Mouse (Mus musculus): Measurements from ENCODE around the gene Ifng.
A peak's percentile ranks its signal among the peaks of the same experiment; 100 is the strongest.
"Not testable (repeated sequence)": the region's sequence is repeated elsewhere in the genome, so short reads cannot be mapped to it uniquely, and the experiment has no call there.

Gene Ifng

DNA sequence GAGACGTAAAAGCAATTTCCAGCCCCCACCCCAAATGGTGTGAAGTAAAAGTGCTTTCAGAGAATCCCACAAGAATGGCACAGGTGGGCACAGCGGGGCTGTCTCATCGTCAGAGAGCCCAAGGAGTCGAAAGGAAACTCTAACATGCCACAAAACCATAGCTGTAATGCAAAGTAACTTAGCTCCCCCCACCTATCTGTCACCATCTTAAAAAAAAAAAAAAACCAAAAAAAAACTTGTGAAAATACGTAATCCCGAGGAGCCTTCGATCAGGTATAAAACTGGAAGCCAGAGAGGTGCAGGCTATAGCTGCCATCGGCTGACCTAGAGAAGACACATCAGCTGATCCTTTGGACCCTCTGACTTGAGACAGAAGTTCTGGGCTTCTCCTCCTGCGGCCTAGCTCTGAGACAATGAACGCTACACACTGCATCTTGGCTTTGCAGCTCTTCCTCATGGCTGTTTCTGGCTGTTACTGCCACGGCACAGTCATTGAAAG is at the start of gene Ifng:
TSS of gene Ifng (plus strand) at position 305 of the 499 bp plus-strand sequence.
- DNase-seq (ENCODE audit: low spot score in 2 of 2), result no peak

DNA sequence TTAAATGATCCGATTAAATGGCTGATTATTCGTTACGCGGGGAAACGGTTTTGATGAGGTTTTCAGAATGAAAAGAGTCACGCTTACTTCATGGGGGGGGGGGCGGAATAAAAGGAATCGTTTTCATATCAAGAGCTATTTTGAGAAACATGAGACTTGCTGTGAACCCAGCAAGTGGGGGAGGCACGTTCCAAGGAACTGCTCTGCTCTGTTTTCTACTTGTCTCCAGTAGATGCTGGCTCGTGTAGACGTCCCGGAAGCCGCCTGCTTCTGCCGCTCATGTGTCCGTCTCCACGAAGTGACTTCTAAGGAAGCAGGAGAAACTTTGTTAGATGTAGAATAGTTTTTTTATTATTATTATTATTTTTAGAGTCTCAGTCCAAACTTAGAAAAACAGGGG is 40.9 kb upstream of the Ifng start:
- DNase-seq (ENCODE audit: low spot score in 2 of 2), result no peak

DNA sequence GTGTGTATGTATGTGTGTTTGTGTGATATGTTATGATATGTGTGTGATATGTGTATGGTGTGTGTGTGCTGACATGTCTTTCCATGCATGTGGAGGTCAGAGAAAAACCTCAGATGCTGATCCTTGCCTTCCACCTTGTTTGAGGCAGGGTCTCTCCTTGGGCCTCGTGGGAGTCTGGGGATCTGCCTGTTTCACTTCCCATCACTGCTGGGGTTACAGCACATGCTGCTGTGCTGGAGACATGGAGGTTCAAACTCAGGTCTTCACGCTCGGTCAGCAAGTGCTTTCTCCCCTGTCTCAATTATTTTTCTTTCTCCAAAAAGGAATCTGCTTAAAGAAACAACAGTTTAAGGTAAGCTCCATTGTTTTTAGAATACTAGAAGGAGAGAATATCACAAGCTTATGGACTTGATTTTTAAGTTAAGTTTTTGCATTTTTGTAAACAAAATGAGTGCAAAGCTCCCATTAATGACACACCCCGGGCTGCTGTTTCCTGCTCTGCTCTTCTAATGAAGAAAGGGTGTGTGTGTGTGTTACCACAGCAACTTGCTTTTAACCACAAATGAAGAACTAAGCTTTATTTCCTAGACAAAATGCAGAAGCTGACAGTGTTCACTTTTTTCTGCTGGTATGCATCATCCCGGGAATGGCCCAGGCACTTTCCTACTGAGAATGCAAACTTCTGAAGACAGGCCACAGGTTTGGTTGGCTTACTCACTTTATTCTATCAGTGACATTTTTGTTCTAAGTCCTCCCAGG is 34.2 kb upstream of the Ifng start:
- DNase-seq (ENCODE audit: low spot score in 2 of 2), result no peak

DNA sequence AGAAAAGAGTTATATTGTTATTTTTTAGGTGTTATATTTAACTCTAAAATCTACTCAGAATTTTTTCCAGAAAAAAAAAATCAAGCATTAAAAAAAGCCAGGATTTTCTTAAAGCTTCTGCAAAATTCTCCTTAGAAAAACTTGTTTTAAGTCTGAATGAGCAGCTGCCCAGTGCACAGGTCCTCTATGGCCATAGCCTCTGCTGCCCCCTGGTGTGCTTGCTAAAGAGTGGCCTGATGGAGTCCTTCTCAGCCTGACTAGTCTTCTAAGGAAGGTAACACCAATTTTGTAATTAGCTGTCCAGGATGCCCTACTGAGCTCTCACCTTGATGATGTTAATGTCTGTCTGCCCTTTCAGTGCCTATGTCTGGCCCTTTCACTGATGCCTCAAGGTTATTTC is 29.5 kb upstream of the Ifng start:
- no peak for DNase-seq (ENCODE audit: low spot score in 2 of 2)

DNA sequence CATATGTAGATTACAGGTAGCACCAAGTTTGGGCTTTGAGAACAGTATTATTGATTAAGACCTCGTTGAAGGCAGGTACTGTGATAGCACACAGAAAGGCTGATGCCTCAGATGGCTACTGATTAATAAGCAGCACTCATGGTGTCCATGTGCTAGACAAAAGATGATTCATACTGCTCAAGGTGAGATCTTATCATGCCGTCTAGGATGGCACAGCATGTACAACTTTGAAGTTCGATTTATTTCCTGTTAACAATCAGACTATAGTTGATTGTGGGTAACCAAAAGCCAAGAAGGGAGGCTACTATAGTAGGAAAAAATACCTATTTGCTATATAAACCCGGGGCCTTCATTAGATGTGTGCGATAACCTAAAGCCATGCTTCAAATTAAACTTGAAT is 28.1 kb upstream of the Ifng start:
- DNase-seq (ENCODE audit: low spot score in 2 of 2), result no peak

DNA sequence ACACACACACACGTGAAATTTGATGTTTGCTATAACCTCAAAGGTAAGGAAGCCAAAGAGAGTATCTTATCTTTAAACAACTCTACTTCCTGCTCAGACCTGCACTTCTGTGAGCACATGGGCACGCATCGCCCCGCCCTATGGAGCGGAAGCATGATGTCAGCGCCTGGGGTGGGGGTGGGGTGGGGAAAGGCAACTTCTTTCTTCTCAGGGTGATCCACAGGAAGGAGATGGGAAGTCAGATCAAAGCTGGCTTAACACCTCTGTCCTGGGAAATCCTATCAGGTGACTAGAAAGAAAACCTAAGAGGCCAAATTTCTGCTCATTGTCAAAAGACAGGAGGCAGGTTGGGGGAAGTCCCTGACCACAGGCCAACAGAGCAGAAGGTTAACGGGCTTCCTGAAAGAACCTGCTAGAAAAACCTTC is 21.8 kb upstream of the Ifng start:
- no peak for DNase-seq (ENCODE audit: low spot score in 2 of 2)

DNA sequence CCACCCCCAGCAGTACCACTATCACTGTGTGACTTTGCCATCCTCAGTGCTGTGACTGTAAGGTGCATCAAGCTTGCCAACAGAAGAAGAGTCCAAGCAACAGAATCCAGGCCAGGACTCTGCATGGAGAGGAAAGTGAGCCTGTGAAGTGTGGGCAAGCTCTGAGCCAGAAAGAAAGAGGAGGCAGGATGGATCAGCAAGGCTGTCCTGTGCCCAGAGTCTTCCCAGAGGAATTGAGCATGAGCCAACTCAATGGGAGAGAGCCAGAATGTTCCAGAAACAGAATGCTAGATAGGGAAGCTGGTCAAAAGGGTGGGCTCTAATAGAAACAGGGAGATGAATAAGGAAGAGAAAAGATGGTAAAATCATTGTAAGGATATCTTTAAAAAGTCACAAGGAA is 19.9 kb upstream of the Ifng start:
- DNase-seq (ENCODE audit: low spot score in 2 of 2), result no peak

DNA sequence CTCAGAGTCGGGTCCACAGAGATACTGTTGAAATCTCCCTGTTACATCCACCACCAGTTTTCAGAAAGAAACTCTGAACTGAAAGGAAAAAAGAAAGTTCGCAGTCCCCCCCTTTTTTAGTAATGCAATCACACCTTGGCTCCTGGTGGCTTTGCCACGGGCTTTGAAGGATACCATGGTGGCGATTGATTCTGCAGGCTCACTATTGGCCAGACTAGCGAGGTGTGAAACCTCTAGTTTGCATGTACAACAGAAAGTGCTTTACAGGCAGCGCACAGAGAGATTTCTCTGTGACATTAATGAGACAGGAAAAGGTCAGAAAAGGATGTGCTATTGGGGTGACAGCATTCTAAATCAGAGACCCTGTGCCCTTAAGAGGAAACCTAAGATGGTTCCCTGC is 5.3 kb upstream of the Ifng start:
- no peak for DNase-seq (ENCODE audit: low spot score in 2 of 2)

DNA sequence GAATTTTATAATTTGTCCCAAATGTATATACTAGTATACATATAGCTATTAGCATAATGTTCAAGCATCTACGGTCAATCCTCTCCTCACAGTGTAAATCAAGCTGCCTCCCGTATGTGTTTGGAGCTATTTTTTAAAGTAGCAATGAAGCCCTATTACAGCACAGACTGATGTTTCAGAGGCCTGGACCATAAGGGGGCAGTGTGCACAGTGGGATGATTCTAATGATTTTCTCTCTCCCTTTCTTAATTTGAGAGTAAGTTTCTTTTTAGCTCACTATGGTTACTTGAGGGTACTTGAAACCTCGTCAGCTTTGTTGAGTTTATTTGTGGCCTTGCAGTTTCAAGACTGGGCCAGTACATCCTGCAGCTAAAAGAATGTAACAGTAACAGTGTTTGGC is 1.1 kb downstream of the Ifng start:
- DNase-seq (ENCODE audit: low spot score in 2 of 2), result no peak

DNA sequence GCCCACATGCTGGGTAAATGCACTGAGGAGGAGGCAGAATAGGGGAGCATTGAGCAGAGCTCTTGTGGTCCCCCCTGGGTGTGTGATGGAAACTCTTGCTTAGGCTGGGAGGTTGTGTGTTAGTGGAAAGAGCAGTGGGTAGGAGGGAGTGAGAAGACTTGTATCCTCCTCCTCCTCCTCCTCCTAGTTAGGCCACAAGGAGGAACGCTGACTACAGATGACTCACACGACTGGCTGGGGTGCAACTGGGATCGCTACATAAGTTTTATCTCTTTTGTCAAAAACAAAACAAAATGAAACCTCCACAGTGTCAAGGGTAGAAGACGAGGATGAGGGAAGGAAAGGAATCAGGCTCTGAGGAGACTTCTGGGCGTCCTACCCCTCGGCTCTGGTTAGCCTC is 2.2 kb downstream of the Ifng start:
- DNase-seq (ENCODE audit: low spot score in 2 of 2), result no peak

DNA sequence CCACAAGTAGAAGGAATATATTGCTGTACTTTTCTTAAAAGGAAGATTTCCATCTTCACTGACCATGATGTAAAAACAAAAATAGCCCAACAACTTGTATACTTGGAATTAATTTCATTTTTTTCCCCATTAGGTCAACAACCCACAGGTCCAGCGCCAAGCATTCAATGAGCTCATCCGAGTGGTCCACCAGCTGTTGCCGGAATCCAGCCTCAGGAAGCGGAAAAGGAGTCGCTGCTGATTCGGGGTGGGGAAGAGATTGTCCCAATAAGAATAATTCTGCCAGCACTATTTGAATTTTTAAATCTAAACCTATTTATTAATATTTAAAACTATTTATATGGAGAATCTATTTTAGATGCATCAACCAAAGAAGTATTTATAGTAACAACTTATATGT is 4.2 kb downstream of the Ifng start:
- DNase-seq (ENCODE audit: low spot score in 2 of 2), result no peak

DNA sequence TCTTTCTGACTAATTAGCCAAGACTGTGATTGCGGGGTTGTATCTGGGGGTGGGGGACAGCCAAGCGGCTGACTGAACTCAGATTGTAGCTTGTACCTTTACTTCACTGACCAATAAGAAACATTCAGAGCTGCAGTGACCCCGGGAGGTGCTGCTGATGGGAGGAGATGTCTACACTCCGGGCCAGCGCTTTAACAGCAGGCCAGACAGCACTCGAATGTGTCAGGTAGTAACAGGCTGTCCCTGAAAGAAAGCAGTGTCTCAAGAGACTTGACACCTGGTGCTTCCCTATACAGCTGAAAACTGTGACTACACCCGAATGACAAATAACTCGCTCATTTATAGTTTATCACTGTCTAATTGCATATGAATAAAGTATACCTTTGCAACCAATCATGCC is 4.7 kb downstream of the Ifng start:
- DNase-seq (ENCODE audit: low spot score in 2 of 2), result no peak

DNA sequence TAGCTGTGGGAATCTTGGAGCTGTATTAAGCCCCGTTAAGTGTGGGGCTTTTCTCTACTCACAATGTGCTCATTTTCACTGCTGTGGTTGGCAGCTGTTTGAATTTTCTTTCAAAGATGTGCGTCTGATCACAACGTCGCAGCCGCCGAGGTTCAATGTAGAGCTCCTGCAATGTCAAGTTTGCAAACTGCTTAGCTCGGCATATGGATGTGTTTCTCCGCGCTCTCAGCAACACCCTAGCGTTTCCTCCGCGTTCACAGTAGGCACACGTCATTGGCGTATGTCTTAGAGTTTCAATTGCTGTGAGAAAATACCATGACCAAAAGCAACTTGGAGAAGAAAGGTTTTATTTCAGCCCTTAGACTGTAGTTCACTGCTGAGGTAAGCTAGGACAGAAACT is 5.1 kb downstream of the Ifng start:
- DNase-seq (ENCODE audit: low spot score in 2 of 2), result no peak

DNA sequence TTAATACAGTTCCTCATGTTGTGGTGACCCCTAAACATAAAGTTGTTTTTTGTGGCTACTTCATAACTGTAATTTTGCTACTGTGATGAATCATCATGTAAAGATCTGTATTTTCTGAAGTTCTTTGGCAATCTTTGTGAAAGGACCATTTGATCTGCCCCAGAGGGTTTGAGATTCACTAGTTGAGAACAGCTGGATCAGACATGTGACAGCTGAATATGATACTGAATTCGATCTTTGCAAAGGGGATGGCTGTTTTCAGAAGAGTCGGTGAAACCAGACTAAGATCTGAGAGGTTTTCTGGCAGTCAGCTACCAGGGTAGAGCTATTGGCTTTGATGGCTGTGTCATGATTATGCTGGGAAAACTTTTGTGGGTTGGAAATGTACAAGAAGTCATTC is 10.9 kb downstream of the Ifng start:
- no peak for DNase-seq (ENCODE audit: low spot score in 2 of 2)

DNA sequence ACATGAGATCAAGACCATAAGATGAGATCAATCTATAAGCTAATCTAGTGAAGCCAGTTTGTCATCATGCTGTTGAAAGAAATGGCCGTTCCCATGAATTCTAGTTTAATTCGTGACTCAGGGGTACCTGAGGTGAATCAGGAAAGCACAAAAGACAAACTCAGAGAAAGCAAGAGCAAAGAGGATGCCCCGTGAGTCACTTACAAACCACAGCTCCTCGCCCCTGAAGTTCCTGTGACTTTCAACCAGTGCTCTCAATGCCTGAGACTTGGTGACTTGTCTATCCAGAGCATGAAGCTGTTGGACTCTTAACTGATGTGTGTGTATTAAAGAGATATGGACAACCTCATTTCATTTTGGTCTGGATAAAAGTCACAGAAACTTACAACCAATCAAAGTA is 17.9 kb downstream of the Ifng start:
- DNase-seq (ENCODE audit: low spot score in 2 of 2), result no peak

DNA sequence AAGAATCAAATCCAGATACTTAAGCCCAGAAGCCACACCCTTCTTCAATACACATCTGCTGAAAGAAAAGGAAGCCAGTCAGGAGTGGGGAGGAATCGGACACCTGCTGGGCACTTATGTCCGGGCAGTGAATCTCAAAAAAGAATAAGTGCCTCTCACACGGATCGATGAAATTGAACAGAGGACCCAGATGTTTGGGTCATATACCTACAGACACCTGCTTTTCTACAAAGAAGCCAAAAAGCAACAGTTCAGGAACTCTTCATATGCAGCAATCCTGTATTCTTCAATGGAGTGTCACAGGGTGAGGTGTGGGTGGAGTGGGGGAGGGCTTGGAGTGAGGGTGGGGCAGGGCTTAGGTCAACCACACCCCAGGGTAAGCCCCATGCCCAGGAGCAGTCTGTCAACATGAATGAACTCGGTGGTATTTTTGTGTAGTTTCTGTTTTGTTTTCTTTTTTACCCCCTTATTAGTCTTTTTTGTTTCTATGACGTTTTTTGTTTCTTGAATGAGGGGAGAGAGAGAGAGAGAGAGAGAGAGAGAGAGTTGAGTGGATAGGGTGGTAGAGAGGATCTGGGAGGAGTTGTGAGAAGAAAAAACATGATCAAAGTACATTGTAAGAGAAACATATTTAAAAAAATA is 20.4 kb downstream of the Ifng start:
- no peak for DNase-seq (ENCODE audit: low spot score in 2 of 2)

DNA sequence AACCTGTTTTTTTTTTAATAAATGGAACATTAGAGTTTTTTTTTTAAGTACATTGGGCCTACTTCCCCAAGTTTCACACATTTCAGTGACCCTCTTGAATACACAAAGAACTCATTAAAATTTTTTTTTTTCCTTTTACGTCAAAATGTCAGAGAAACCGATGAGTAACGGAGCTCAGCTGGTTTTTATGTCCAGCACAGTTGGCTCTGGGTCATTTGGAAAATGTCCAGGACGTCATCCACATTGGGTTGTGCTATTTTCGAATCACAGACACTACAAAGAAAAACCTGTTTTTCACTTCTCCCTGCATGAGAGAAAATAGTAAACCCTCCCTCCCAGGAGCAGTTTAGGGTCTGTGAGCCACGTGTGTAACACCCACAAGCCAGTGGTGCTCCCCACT is 25.6 kb downstream of the Ifng start:
- DNase-seq (ENCODE audit: low spot score in 2 of 2), result no peak

DNA sequence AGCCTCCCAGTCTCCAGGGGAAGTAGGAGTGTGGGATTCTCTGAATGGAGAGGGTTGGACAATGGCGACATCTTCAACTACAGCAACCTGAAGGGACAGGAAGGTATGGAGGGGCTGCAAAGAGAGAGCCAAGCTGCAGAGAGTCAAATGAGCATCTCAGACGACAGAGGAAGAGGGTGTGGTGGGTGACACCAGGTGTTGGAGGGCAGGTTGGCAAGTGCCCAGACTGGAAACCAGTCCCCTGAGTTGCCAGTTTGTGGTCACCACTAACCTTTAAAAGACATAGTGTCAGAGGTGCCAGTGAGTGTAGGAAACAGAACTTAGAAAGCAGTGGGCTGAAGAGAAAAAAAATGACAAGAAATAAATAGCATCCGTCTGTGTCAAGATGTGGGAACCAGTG is 28.2 kb downstream of the Ifng start:
- DNase-seq (ENCODE audit: low spot score in 2 of 2), result no peak

DNA sequence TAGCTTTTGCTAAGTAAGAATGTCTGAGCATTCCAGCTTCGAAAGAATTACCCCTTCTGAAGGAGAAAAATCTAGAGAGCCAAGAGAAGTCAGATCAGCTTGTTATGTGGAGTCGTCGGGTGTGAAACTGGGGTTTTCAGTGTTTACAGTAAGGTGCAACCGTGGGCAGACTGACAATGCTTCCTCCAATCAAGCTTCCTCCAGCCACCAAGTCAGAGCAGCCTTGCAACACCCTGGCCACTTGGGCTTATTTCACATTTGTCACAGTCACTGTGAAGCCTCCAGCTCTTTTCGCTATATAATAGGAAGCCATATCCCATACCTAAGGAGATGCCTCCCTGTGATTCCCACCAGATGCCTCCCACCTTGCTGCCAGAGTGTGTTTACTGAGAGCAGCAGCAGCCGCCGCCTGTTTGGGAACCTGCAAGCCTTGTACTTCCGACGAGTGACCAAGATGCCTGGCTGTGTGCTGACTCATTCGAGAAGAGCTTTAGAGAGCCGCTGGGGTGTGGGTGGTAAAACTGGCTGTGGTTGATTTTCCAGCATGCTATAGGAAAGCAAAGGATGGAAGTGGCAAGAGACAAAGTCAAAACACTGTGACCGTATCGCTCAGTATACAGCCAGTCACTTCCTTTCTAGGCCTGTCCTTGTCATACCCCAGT is 29.6 kb downstream of the Ifng start:
- peak in 1 of 2 experiments; percentile 2 for DNase-seq (ENCODE audit: low spot score in 2 of 2)

DNA sequence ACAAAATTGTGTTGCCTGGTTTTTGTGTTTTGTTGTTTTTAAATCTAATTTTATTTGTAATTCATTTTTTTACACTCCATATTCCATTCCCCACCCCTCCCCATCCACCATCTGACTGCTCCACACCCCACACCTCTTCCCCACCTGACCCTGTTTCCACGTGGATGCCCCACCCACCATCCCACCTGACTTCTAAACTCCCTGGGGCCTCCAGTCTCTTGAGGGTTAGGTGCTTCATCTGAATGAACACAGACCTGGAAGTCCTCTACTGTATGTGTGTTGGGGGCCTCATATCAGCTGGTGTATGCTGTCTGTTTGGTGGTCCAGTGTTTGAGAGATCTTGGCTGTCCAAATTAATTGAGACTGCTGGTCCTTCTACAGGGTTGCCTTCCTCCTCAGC is 32.0 kb downstream of the Ifng start:
- not testable (repeated sequence) for DNase-seq (ENCODE audit: low spot score in 2 of 2)

DNA sequence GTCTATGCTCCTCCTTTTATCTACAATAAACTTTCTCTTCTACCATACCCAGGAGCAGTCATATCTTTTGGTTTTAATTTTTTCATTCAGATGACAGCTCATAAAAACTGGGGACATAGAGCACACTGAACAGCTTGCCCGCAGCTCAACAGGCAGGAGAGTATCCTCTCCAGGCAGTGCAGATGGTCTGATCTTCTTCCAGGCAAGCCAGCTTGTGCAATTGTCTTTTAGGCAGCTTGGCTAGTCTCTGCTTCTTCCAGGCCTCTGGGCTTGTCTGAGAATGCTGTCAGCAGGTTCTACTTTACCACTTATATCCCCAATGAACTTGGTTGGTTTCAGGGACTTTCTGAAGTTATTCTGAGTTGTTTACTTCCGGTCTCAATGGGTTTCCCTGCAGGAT is 35.9 kb downstream of the Ifng start:
- no peak for DNase-seq (ENCODE audit: low spot score in 2 of 2)

DNA sequence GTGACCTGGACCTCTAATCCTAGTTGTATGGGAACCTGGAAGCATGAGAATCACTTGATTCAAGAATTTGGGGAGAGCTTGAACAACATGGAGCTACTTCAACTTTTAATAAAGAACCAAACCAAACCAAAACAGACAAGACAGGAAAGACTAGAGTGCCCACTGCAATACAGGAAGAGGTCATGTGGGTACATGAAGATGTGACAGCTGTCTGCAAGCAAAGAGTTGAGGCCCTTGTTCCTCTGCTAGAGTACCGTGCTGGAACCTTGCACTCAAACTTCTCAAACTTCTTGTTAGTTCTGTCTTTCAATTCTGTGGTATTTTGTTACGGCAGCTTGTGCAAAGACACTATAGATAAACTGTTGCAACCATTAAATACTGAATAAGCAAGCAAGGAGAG is 36.5 kb downstream of the Ifng start:
- DNase-seq (ENCODE audit: low spot score in 2 of 2), result no peak

DNA sequence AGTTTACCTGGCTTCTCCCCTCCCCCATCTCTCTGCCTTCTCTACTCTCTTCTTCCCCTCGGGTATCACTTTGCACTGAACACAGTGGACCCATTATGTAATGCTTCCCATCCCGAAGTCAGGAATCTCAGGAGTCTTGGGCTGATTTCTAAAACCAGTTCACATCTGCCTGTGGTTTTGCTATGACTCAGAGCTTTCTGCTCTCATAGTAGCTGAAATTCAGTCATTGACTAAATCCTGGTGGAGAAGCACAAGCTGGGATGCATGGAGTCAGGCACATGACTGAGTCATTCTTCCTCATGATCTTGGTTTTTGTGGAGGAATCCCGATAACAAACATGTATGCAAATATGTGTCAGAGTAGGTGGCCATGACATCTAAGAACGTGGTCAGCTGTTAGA is 38.4 kb downstream of the Ifng start:
- DNase-seq (ENCODE audit: low spot score in 2 of 2), result no peak

Measured in urinary bladder, adult 18-20 months (tissue).